Mouse (Mus musculus) layer of hippocampus, adult 9-10 months (tissue): ENCODE measurements at regions not wholly inside any gene's neighbourhood (a gene's known extent, or its start where the extent isn't known, plus 50 kb on each side); places are given as distances from the start of the nearest gene placed in this dataset.

Experiments used
- DNase-seq: peaks from one replicate; pipeline ENCODE4 v3.0.0; 2022; ENCODE audit warnings: low spot score

DNA sequence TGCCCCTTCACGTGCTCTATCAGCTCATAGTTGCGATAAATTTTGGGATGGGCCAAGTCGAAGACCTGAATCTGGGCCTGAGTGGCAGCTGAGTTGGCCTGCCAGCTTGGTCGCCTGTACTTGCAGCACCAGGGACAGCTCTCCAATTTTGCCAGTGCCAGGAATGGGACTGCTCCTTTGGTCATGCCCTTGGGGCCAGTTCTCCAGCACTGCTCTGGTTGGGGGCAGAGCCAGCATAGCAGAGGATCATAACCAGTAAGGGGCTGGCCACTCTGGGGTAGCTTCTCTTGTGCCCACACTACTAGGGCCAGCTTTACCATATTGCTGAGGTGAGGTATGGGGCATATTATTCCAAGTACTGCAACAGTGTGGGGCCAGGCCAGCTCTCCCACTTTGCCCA is 397.0 kb upstream of the Cadm2 start:
- DNase-seq = no peak

- no peak for DNase-seq
These were observed 369.0 kb upstream of the Cadm2 start for GRCm38 (mm10) chr16:67989671-67990070.

DNA sequence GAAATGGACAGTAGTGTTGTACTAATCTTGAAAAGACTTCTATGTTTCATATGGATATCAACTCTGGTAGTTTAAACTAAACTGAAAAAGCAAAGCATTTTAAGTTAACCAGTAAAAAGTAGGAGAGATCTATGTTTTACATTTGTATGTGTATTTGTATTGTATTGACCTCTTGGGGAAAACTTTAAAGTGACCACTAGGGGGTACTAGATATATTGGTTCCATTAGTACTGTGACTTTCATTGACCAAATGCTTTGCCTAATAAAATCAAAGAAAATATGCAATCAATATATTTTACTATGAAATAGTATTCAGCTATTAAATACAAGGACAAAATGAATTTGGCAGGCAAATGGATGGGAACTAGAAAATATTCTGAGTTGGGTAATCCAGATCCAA is 355.9 kb upstream of the Cadm2 start:
- no peak for DNase-seq

DNA sequence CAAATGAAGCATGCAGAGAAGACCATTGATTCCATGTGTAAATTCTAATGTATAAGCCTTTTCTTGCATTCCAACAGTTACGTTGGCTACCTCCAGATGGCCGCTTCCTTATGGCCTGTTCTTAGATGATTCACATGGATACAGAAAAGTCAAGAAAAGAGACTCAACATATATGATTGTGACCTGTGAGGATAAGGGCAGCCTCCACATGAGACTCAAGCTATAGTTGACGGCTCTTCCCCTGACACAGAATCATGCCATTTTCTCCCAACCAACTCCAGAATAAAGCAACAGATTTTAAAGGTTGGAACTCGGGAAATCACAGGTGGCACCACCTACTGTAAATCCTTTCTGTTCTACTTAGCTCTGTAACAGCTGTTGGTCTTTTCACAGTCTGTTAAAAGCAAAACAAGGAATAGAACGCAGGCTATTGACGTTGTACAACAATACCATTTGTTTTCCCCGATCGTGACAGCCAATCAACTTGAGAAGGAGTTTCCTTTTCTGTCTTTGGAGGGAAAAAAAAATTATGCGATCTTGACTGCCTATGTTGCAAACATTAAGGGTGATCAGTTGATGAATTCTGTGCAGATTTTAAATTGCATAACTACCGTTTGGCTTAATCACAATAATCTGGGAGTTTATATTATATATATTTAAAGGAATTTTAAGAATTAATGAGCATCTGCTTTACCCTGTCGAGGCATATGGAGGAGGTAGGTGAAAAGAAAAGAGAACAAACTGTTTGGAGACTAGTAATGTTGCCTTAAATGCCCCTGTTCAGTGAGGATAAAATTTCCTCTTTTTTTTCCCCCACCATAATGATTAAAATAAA is 347.8 kb upstream of the Cadm2 start:
- DNase-seq = peak; percentile 58

GRCm38 (mm10) chr16:67949112-67949511 is 328.4 kb upstream of the Cadm2 start:
- no peak for DNase-seq

DNA sequence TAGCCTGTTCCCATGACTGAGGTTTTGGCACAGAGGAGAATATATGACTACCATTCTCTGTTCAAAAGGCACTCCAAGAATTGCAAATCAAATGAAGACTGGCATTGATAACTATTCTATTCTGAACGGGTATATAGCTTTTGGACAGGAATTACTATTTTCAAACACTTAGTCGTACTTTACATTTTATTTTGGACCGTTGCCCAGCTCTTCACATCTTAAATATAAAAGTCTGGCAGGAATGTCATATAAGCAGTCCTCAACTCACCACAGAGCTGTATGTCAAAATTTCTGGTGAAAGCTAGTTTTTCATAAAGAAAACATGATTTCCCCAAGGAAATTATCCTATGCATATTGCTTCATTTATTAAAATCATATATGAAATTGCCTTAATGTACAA is 323.7 kb upstream of the Cadm2 start:
- DNase-seq = no peak

- DNase-seq = no peak
These were observed 298.5 kb upstream of the Cadm2 start for GRCm38 (mm10) chr16:67919175-67919574.

- no peak for DNase-seq
These were observed 250.8 kb upstream of the Cadm2 start for GRCm38 (mm10) chr16:67871304-67872022.

DNA sequence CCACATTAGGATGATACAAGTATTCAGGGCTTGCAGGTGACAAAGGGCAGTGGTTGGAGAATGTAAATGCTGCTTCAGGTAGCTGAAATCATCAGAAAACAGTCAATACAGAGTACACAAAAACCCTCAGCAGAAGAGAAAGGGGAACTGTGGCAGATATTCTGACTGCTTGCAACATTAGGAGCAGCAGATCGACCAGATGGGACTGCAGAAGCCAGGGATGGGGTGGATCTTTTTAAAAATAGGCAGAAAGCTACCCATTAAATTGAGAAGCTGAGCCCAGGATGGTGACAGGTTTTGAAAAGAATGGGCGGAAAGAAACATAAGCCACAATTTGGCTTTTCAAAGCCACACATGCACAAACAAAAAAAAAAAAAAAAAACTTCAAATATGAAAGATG is 229.5 kb upstream of the Cadm2 start:
- DNase-seq = peak; percentile 59

- no peak for DNase-seq
These were observed 223.8 kb upstream of the Cadm2 start for GRCm38 (mm10) chr16:67844481-67844880.

DNA sequence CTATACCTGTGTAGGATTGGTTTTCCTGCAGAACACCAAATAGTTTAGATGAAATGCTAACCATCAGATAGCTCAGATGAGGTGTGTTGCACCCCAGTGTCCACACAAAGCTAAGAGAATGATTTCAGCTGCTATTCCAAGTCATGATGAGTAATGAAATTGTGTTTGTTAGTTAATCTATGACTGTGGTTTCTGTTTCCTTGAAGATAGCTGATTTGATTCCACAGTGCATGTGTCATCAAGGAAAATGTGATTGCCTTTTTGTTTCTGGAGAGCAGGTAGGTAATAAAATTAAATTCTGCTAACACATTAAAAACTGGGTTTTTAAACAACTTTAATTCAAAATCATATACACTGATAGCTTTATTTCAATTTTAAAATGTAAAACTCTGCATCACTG is 176.5 kb upstream of the Cadm2 start:
- DNase-seq = no peak

DNA sequence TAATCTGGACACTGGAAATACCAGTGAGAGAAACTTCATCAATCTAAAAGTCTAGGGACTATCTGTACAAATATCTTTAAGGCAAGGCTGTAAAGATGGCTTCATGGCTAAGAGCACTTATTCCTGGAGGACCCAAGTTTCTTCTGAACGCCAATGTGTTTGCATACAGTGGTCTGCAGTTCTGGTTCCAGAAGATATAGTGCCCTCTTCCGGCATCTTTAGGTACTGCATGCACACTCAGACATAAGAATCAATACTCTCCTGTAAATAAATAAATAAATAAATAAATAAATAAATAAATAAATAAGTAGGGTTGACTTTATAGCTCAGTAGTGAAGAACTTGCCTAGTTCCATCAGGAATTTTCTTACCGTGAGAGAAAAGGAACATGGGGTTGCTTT is 155.4 kb upstream of the Cadm2 start:
- DNase-seq = peak; percentile 3

- peak; percentile 4 for DNase-seq
These were observed 148.4 kb upstream of the Cadm2 start for GRCm38 (mm10) chr16:67769114-67769513.

DNA sequence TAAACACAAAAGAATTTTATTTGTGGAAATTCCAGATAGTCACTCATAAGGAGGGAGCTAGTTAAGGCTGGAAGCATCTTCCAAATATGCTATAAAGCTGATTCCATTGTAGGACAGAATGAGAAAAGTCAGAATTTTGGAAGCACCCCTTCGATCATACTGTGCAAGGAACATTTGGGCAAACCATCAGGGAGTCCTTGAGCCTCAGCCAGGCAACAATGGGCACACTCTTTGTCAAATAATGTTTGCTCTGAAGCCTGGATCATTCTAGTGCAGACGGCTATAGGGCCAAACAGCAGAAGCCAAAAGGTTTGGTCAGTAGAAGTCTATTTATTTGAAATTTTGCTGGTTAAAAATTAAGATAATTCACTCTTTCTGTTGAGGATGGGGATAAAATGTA is 114.7 kb upstream of the Cadm2 start:
- DNase-seq = no peak

GRCm38 (mm10) chr16:67698619-67699018 is 77.9 kb upstream of the Cadm2 start:
- DNase-seq = no peak
